Mouse (Mus musculus): ENCODE measurements at regions not wholly inside any gene's neighbourhood (a gene's known extent, or its start where the extent isn't known, plus 50 kb on each side); places are given as distances from the start of the nearest gene placed in this dataset.

GRCm38 (mm10) chr8:34268806-34269520, 157.4 kb upstream of the Gm10131 start:
- in situ Hi-C loops (cut with MboI, MseI), result no loop called here

- in situ Hi-C loops (cut with MboI, MseI), result no loop called here
Observed at GRCm38 (mm10) chr8:34254978-34255377, 143.4 kb upstream of the Gm10131 start.

- in situ Hi-C loops (cut with MboI, MseI), result no loop called here
Observed at GRCm38 (mm10) chr8:34251934-34252333, 140.4 kb upstream of the Gm10131 start.

- in situ Hi-C loops (cut with MboI, MseI), result no loop called here
Observed at GRCm38 (mm10) chr8:34239346-34239900, 127.9 kb upstream of the Gm10131 start.

GRCm38 (mm10) chr8:34233705-34234104, 122.2 kb upstream of the Gm10131 start:
- in situ Hi-C loops (cut with MboI, MseI), result no loop called here

- in situ Hi-C loops (cut with MboI, MseI), result no loop called here
Observed at GRCm38 (mm10) chr8:34229477-34229876, 117.9 kb upstream of the Gm10131 start.

- in situ Hi-C loops (cut with MboI, MseI), result no loop called here
Observed at GRCm38 (mm10) chr8:34225011-34225890, 113.7 kb upstream of the Gm10131 start.

GRCm38 (mm10) chr8:34222187-34222586, 110.7 kb upstream of the Gm10131 start:
- in situ Hi-C loops (cut with MboI, MseI), result no loop called here

Measured in T-helper 17 cell (primary cell).